Comparison of ENCODE assay signal across 23 mouse cellular contexts in genomic region chr3:159733141-159733540, GRCm38 (mm10).
A peak's percentile ranks its signal among the peaks of the same experiment; 100 is the strongest.
DNase-seq lines count a peak whose midpoint lies in the region; ATAC-seq and TF ChIP-seq lines count a peak whose summit lies in the region.
"Had no signal": no experiment of that assay in that cellular context is flagged by ENCODE, and none has a peak within 500 bp of the region (broad histone marks: within the 10 kb centered on the region; RNA-seq: fewer than 3 reads in every experiment).

No protein-coding gene starts in this region.

- TF ChIP-seq CTCF in forebrain, postnatal 0 days (IDR thresholded peaks at IDR 0.05; ENCODE audit: low read depth), result no peak

- peak; percentile 6 for DNase-seq in forebrain, postnatal 0 days
- no peak for DNase-seq in forebrain, embryonic 14.5 days (ENCODE audit: low spot score)
- DNase-seq in layer of hippocampus, adult 11-12 months (ENCODE audit: low spot score), result peak; percentile 5
- no peak for DNase-seq in layer of hippocampus, adult 9-10 months (ENCODE audit: low spot score)
- DNase-seq in right cerebral cortex, adult 18-20 months, result peak; percentile 6
- DNase-seq in right cerebral cortex, postnatal 4 days, result no peak
- DNase-seq in right cerebral cortex, adult 2 months (ENCODE audit: low spot score in 2 of 2), result no peak
- DNase-seq: adrenal gland, adult 8-10 months; adrenal gland, postnatal 25 days; cerebellum, adult 18-20 months; cerebellum, adult 9-10 months; cerebellum, postnatal 14 days; gastrocnemius, postnatal 10 days; gastrocnemius, postnatal 36 days; heart, adult 2 months; heart, postnatal 14 days had no signal

- H3K36me3 ChIP-seq in forebrain, postnatal 0 days (ENCODE audit: insufficient read depth), result no peaks in the 10 kb centered on the region
- H3K36me3 ChIP-seq in forebrain, embryonic 14.5 days (ENCODE audit: control insufficient read depth, insufficient read depth, low read length), result no peaks in the 10 kb centered on the region
- H3K36me3 ChIP-seq: forebrain, embryonic 10.5 days; heart, embryonic 10.5 days; heart, embryonic 13.5 days; hindbrain, embryonic 12.5 days; hindbrain, embryonic 15.5 days had no signal

- no peaks in the 10 kb centered on the region for H3K4me1 ChIP-seq in forebrain, postnatal 0 days (ENCODE audit: insufficient read depth)
- H3K4me1 ChIP-seq in forebrain, embryonic 14.5 days (ENCODE audit: control insufficient read depth, insufficient read depth, low read length), result no peaks in the 10 kb centered on the region
- H3K4me1 ChIP-seq: forebrain, embryonic 10.5 days; forebrain, embryonic 13.5 days; heart, embryonic 10.5 days; heart, embryonic 13.5 days; hindbrain, embryonic 12.5 days; hindbrain, embryonic 15.5 days had no signal

- H3K9me3 ChIP-seq in forebrain, postnatal 0 days (ENCODE audit: low read length), result no peaks in the 10 kb centered on the region
- H3K9me3 ChIP-seq in forebrain, embryonic 14.5 days (replicated peaks; ENCODE audit: control insufficient read depth, low read length), result no peaks in the 10 kb centered on the region
- H3K9me3 ChIP-seq: forebrain, embryonic 10.5 days; forebrain, embryonic 13.5 days; heart, embryonic 10.5 days; heart, embryonic 13.5 days; hindbrain, embryonic 12.5 days; hindbrain, embryonic 15.5 days had no signal

- ATAC-seq in forebrain, postnatal 0 days, result peak; percentile 50
- no peak for ATAC-seq in forebrain, embryonic 14.5 days
- ATAC-seq: activated CD4-positive, CD25-positive, alpha-beta regulatory T cell, adult 4 months; forebrain, embryonic 13.5 days had no signal

- no peak overlapping the region for H3K9ac ChIP-seq in forebrain, postnatal 0 days
- H3K9ac ChIP-seq in forebrain, embryonic 14.5 days (ENCODE audit: low read length), result no peak overlapping the region
- H3K9ac ChIP-seq: forebrain, embryonic 13.5 days; heart, embryonic 13.5 days; hindbrain, embryonic 12.5 days; hindbrain, embryonic 15.5 days had no signal

- H3K4me3 ChIP-seq in forebrain, postnatal 0 days (ENCODE audit: low read depth, low read length), result no peak overlapping the region
- H3K4me3 ChIP-seq in forebrain, embryonic 14.5 days (ENCODE audit: low read depth, low read length), result no peak overlapping the region
- H3K4me3 ChIP-seq: forebrain, embryonic 10.5 days; forebrain, embryonic 13.5 days; heart, adult 2 months; heart, embryonic 10.5 days; heart, embryonic 13.5 days; hindbrain, embryonic 12.5 days; hindbrain, embryonic 15.5 days had no signal

- no peak overlapping the region for H3K27ac ChIP-seq in forebrain, postnatal 0 days (ENCODE audit: low read depth, low read length)
- no peak overlapping the region for H3K27ac ChIP-seq in forebrain, embryonic 14.5 days (ENCODE audit: low read depth, low read length)
- H3K27ac ChIP-seq: forebrain, embryonic 10.5 days; forebrain, embryonic 13.5 days; heart, adult 2 months; heart, embryonic 10.5 days; heart, embryonic 13.5 days; hindbrain, embryonic 12.5 days; hindbrain, embryonic 15.5 days had no signal

- no peak overlapping the region for H3K4me2 ChIP-seq in forebrain, postnatal 0 days (ENCODE audit: low read depth)
- H3K4me2 ChIP-seq in forebrain, embryonic 14.5 days (ENCODE audit: low read length), result no peak overlapping the region
- H3K4me2 ChIP-seq: forebrain, embryonic 13.5 days; heart, embryonic 13.5 days; hindbrain, embryonic 12.5 days; hindbrain, embryonic 15.5 days had no signal

- no peaks in the 10 kb centered on the region for H3K27me3 ChIP-seq in forebrain, postnatal 0 days (ENCODE audit: insufficient read depth, low read length)
- H3K27me3 ChIP-seq in forebrain, embryonic 14.5 days (replicated peaks; ENCODE audit: control insufficient read depth, insufficient read depth, low read length), result no peaks in the 10 kb centered on the region
- H3K27me3 ChIP-seq: forebrain, embryonic 13.5 days; heart, embryonic 13.5 days; hindbrain, embryonic 12.5 days; hindbrain, embryonic 15.5 days had no signal

Comparison
In these comparisons a context has a peak if more than half of its experiments do, and no peak if none do; other contexts are left out.
1. DNase-seq: peak in forebrain, postnatal 0 days (single experiment), layer of hippocampus, adult 11-12 months (single experiment) and right cerebral cortex, adult 18-20 months (single experiment); none in forebrain, embryonic 14.5 days (single experiment), layer of hippocampus, adult 9-10 months (single experiment), right cerebral cortex, postnatal 4 days (single experiment) and right cerebral cortex, adult 2 months (0 of 2).